Comparison of ENCODE assay signal across 20 mouse cellular contexts in the genomic region with DNA sequence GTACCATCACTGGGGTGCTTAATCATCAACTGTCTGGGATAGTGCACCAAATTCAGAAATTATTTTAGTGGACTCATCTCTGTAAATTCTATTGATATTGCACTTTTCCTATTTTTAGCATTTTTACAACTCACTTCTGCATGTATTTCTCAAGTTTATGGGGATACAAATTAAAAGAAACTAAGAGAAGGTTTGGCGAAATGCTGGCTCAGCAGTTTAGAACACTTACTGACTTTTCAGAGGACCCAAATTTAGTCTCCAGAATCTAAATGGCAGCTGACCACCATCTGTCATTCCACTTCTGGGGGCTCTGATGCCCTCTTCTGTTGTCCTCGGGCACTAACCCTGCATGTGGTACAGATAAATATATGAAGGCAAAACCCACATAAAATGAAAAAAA. TPM values are rescaled to one million over a fixed set of nuclear protein-coding genes. Genes with fewer than 3 reads are reported as not detected.
DNase-seq lines count a peak whose midpoint lies in the region; TF ChIP-seq lines count a peak whose summit lies in the region.
"Had no signal": no experiment of that assay in that cellular context is flagged by ENCODE, and none has a peak within 500 bp of the region (broad histone marks: within the 10 kb centered on the region; RNA-seq: fewer than 3 reads in every experiment).

No protein-coding gene starts in this region.

- no peaks in the 10 kb centered on the region for H3K9me3 ChIP-seq in CH12.LX (replicated peaks; ENCODE audit: low read length)
- no peaks in the 10 kb centered on the region for H3K9me3 ChIP-seq in ES-E14 (ENCODE audit: control insufficient read depth, insufficient read depth, low read depth, low read length)
- H3K9me3 ChIP-seq: G1E had no signal

- H3K27ac ChIP-seq in CH12.LX (ENCODE audit: insufficient read depth, low read depth) (no peak overlapping the region), ES-E14 (ENCODE audit: insufficient read depth, low read depth, low read length, poor library complexity, severe bottlenecking) (no peak overlapping the region)

- H3K4me2 ChIP-seq in CH12.LX (ENCODE audit: insufficient read depth, low read depth, poor library complexity, severe bottlenecking): no peak overlapping the region

- no peak overlapping the region for H3K9ac ChIP-seq in CH12.LX (ENCODE audit: insufficient read depth, low read depth)
- no peak overlapping the region for H3K9ac ChIP-seq in ES-E14 (ENCODE audit: insufficient read depth, low read depth, low read length, poor library complexity, severe bottlenecking)

- H3K27me3 ChIP-seq in CH12.LX (replicated peaks): no peaks in the 10 kb centered on the region

- TF ChIP-seq CTCF in CH12.LX (conservative IDR thresholded peaks at IDR 0.05 in 1 of 2, IDR thresholded peaks at IDR 0.05 in 1 of 2; ENCODE audit: low read depth in 2 of 2, low read length in 2 of 2): no peak

- no peaks in the 10 kb centered on the region for H3K4me1 ChIP-seq in CH12.LX (ENCODE audit: control insufficient read depth in 1 of 2, insufficient read depth in 2 of 2)
- H3K4me1 ChIP-seq in ES-E14 (ENCODE audit: control insufficient read depth in 2 of 2, insufficient read depth in 2 of 2, low read length in 2 of 2, poor library complexity in 1 of 2): no peaks in the 10 kb centered on the region

- no peak for DNase-seq in CH12.LX (ENCODE audit: extremely low read depth)
- DNase-seq in ES-E14 (ENCODE audit: low read depth, low spot score): no peak
- no peak for DNase-seq in urinary bladder, postnatal 10 days (ENCODE audit: low spot score)
- DNase-seq in thymus, postnatal 25 days: no peak
- DNase-seq: adrenal gland, adult 2 months; adrenal gland, adult 8-10 months; adrenal gland, postnatal 10 days; adrenal gland, postnatal 14 days; adrenal gland, postnatal 25 days; adrenal gland, postnatal 36 days; B cell, adult 2 months; cerebellum, adult 11 months; cerebellum, adult 11-12 months; cerebellum, adult 18-20 months; cerebellum, adult 2 months; cerebellum, adult 8-10 months had no signal

- in situ Hi-C loops in CH12.LX (cut with MboI; ENCODE audit: low pct_ligation_motif_present, low pct_unique_long_range_greater_than_20kb, low sequenced_read_pairs) (no loop called here), ES-E14 (cut with MboI; ENCODE audit: low sequenced_read_pairs in 2 of 2, unreplicated experiment in 2 of 2) (no loop called here)

- no peaks in the 10 kb centered on the region for H3K36me3 ChIP-seq in CH12.LX (replicated peaks in 1 of 2; ENCODE audit: control insufficient read depth in 1 of 2, insufficient read depth in 1 of 2, low read length in 1 of 2)
- no peaks in the 10 kb centered on the region for H3K36me3 ChIP-seq in ES-E14 (ENCODE audit: control insufficient read depth, insufficient read depth, low read length, poor library complexity, severe bottlenecking)
- H3K36me3 ChIP-seq: G1E had no signal

- H3K4me3 ChIP-seq in CH12.LX (replicated peaks in 1 of 3; ENCODE audit: low read depth in 2 of 3, low read length in 2 of 3, poor library complexity in 1 of 3) (no peak overlapping the region), ES-E14 (ENCODE audit: insufficient read depth in 1 of 2, low read depth in 1 of 2, low read length in 2 of 2, poor library complexity in 1 of 2, severe bottlenecking in 1 of 2) (no peak overlapping the region)

- no peaks in the 10 kb centered on the region for H3K79me2 ChIP-seq in CH12.LX (replicated peaks; ENCODE audit: control insufficient read depth, extremely low read depth, insufficient read depth, poor library complexity, severe bottlenecking)

- no peak for TF ChIP-seq EP300 in CH12.LX (IDR thresholded peaks at IDR 0.05; ENCODE audit: low read length)

- TF ChIP-seq RAD21 in CH12.LX (IDR thresholded peaks at IDR 0.05; ENCODE audit: low read depth, low read length): no peak

- dilution Hi-C loops in CH12.LX (cut with MboI; ENCODE audit: extremely low pct_ligation_motif_present, extremely low pct_unique_long_range_greater_than_20kb, low sequenced_read_pairs): no loop called here

- TF ChIP-seq POLR2A in CH12.LX (IDR thresholded peaks at IDR 0.05; ENCODE audit: low read depth, low read length): no peak

TF ChIP-seq in CH12.LX, 34 proteins besides CTCF, POLR2A, EP300 and RAD21:
- TF ChIP-seq ZNF384 (IDR thresholded peaks at IDR 0.05; ENCODE audit: low read depth, low read length) (no peak), MAFK (IDR thresholded peaks at IDR 0.05; ENCODE audit: insufficient replicate concordance, low read length) (peak; percentile 68; the same call in 1 of the 2 replicates)

TF ChIP-seq in ES-E14, 5 proteins besides CTCF, POLR2A, EP300 and RAD21:
- no peak for TF ChIP-seq ZC3H11A (IDR thresholded peaks at IDR 0.05; ENCODE audit: borderline replicate concordance, low read depth, low read length)
- peak; percentile 60 for TF ChIP-seq MAFK (IDR thresholded peaks at IDR 0.05; ENCODE audit: insufficient read depth, low read depth, low read length)
TF ChIP-seq in ES-E14: peak in this region for 1.

RNA-seq across cellular contexts. Expression of a gene that starts 22.1 kb away (rescaled TPM):
- total RNA-seq in CH12.LX (2012; rRNA removed) (not detected in 2 replicates), CH12.LX (2014; rRNA removed) (not detected in 2 replicates), ES-E14 (2012; rRNA removed) (not detected in 2 replicates)
- not detected in 2 replicates for polyA plus RNA-seq in CH12.LX (2012; ENCODE audit: insufficient read length, low read depth)
- total RNA-seq: MEL had no signal
- polyA plus RNA-seq: adrenal gland, adult 2 months; C2C12; G1E; Patski had no signal
